Mouse (Mus musculus) midbrain, embryonic 13.5 days (tissue): ENCODE measurements at regions not wholly inside any gene's neighbourhood (a gene's known extent, or its start where the extent isn't known, plus 50 kb on each side); places are given as distances from the start of the nearest gene placed in this dataset.

Experiments used
- ATAC-seq: fragments of 200-750 bp; cut with Nextera tagmentation; 2 replicates; pipeline ENCODE4 v1.8.0; 2017; ENCODE audit warnings: mild to moderate bottlenecking, moderate TSS enrichment, moderate library complexity
- H3K27ac ChIP-seq: fragments of 300-500 bp; sonication (generic); 2 replicates; pipeline ENCODE4 v1.5.1; 2015; ENCODE audit warnings: inconsistent platforms, mild to moderate bottlenecking, moderate library complexity
- H3K27me3 ChIP-seq: fragments of 300-500 bp; sonication (generic); 2 replicates; pipeline ENCODE4 v1.6.1; 2015; ENCODE audit warnings: mild to moderate bottlenecking, inconsistent platforms
- H3K36me3 ChIP-seq: fragments of 300-500 bp; sonication (generic); 2 replicates; pipeline ENCODE4 v1.6.1; 2015; ENCODE audit warnings: mild to moderate bottlenecking, inconsistent platforms
- H3K4me1 ChIP-seq: fragments of 300-500 bp; sonication (generic); replicated peaks from 2 replicates; pipeline ENCODE4 v1.6.1; 2015; ENCODE audit warnings: inconsistent platforms
- H3K4me2 ChIP-seq: fragments of 300-500 bp; sonication (generic); replicated peaks from 2 replicates; pipeline ENCODE4 v1.6.1; 2015; ENCODE audit warnings: moderate library complexity, mild to moderate bottlenecking, inconsistent platforms
- H3K4me3 ChIP-seq: fragments of 300-500 bp; sonication (generic); replicated peaks from 2 replicates; pipeline ENCODE4 v1.5.1; 2015; ENCODE audit warnings: mild to moderate bottlenecking, inconsistent platforms
- H3K9ac ChIP-seq: fragments of 300-500 bp; sonication (generic); replicated peaks from 2 replicates; pipeline ENCODE4 v1.6.1; 2015; ENCODE audit warnings: mild to moderate bottlenecking, inconsistent platforms
- H3K9me3 ChIP-seq: fragments of 300-500 bp; sonication (generic); 2 replicates; pipeline ENCODE4 v1.6.1; 2016; ENCODE audit warnings: mild to moderate bottlenecking, inconsistent platforms
- WGBS: fragments of 180-500 bp; shearing (Covaris S2); methylation state at CpG from one replicate; pipeline ENCODE4 v1.1.7; 2015; 5-methylcytosine and 5-hydroxymethylcytosine counted together

GRCm38 (mm10) chr3:64898610-64899009 lies 54.0 kb upstream of the Vmn2r7 start:
- no peaks in the 10 kb centered on the region for H3K27me3 ChIP-seq
- no peak overlapping the region for H3K27ac ChIP-seq
- H3K36me3 ChIP-seq, result no peaks in the 10 kb centered on the region
- WGBS, result 56% methylated on average over 2 of the region's 2 CpGs
- H3K4me1 ChIP-seq, result no peaks in the 10 kb centered on the region
- H3K9me3 ChIP-seq, result no peaks in the 10 kb centered on the region
- no peak for ATAC-seq
- no peak overlapping the region for H3K4me3 ChIP-seq
- no peak overlapping the region for H3K9ac ChIP-seq
- no peak overlapping the region for H3K4me2 ChIP-seq

- 0 out of 2 replicates have a peak, but pooled peaks have one; percentile 17 for ATAC-seq
- H3K9ac ChIP-seq, result no peak overlapping the region
- no peak overlapping the region for H3K4me3 ChIP-seq
- no peak overlapping the region for H3K27ac ChIP-seq
- H3K36me3 ChIP-seq, result no peaks in the 10 kb centered on the region
- no peaks in the 10 kb centered on the region for H3K9me3 ChIP-seq
- WGBS, result 53% methylated on average over 2 of the region's 2 CpGs
- H3K27me3 ChIP-seq, result no peaks in the 10 kb centered on the region
- no peak overlapping the region for H3K4me2 ChIP-seq
- H3K4me1 ChIP-seq, result no peaks in the 10 kb centered on the region
Observed at GRCm38 (mm10) chr3:64901317-64901892, 56.8 kb upstream of the Vmn2r7 start.

- H3K36me3 ChIP-seq, result no peaks in the 10 kb centered on the region
- ATAC-seq, result 0 out of 2 replicates have a peak, but pooled peaks have one; percentile 37
- no peaks in the 10 kb centered on the region for H3K9me3 ChIP-seq
- H3K4me3 ChIP-seq, result peak overlapping the region; percentile 41
- H3K4me1 ChIP-seq, result peaks cover 7% of the 10 kb centered on the region
- H3K27ac ChIP-seq, result no peak overlapping the region
- WGBS, result 9% methylated on average over 16 of the region's 16 CpGs
- peak overlapping the region; percentile 70 for H3K4me2 ChIP-seq
- H3K27me3 ChIP-seq, result peaks cover 3% of the 10 kb centered on the region; the same call in 1 of the 2 replicates
- peak overlapping the region; percentile 66 for H3K9ac ChIP-seq
Observed at GRCm38 (mm10) chr3:64949307-64949706, 104.7 kb upstream of the Vmn2r7 start.

- no peak overlapping the region for H3K27ac ChIP-seq
- ATAC-seq, result no peak
- 82% methylated on average over 5 of the region's 5 CpGs for WGBS
Observed at GRCm38 (mm10) chr3:64964667-64965415, 120.3 kb upstream of the Vmn2r7 start.

GRCm38 (mm10) chr3:64965416-64965980 lies 120.9 kb upstream of the Vmn2r7 start:
- no peak overlapping the region for H3K9ac ChIP-seq
- no peak for ATAC-seq
- WGBS, result 79% methylated on average over 6 of the region's 6 CpGs
- H3K4me3 ChIP-seq, result no peak overlapping the region
- H3K27me3 ChIP-seq, result no peaks in the 10 kb centered on the region
- no peaks in the 10 kb centered on the region for H3K9me3 ChIP-seq
- no peak overlapping the region for H3K4me2 ChIP-seq
- H3K36me3 ChIP-seq, result no peaks in the 10 kb centered on the region
- no peak overlapping the region for H3K27ac ChIP-seq
- H3K4me1 ChIP-seq, result no peaks in the 10 kb centered on the region

More at GRCm38 (mm10) chr3:64964667-64965415, 120.3 kb upstream of the Vmn2r7 start:
- Histone ChIP-seq H3K9me3 (no peaks in the 10 kb centered on the region), H3K4me1 (no peaks in the 10 kb centered on the region), H3K9ac (no peak overlapping the region), H3K36me3 (no peaks in the 10 kb centered on the region), H3K27me3 (no peaks in the 10 kb centered on the region), H3K4me3 (no peak overlapping the region), H3K4me2 (no peak overlapping the region)

GRCm38 (mm10) chr3:64968275-64968674 lies 123.7 kb upstream of the Vmn2r7 start:
- Histone ChIP-seq H3K36me3 (no peaks in the 10 kb centered on the region), H3K9me3 (no peaks in the 10 kb centered on the region), H3K4me1 (no peaks in the 10 kb centered on the region), H3K4me3 (no peak overlapping the region), H3K4me2 (no peak overlapping the region), H3K9ac (no peak overlapping the region), H3K27ac (no peak overlapping the region), H3K27me3 (no peaks in the 10 kb centered on the region)
- no peak for ATAC-seq
- WGBS, result 35% methylated on average over 3 of the region's 3 CpGs

GRCm38 (mm10) chr3:64984369-64984768 lies 124.8 kb upstream of the Kcnab1 start:
- H3K4me1 ChIP-seq, result no peaks in the 10 kb centered on the region
- H3K4me2 ChIP-seq, result no peak overlapping the region
- H3K9me3 ChIP-seq, result 0 out of 2 replicates have a peak, but pooled peaks cover 4% of the 10 kb centered on the region
- no peaks in the 10 kb centered on the region for H3K27me3 ChIP-seq
- no peak overlapping the region for H3K27ac ChIP-seq
- no peak for ATAC-seq
- no peaks in the 10 kb centered on the region for H3K36me3 ChIP-seq
- no peak overlapping the region for H3K9ac ChIP-seq
- 69% methylated on average over 2 of the region's 2 CpGs for WGBS
- no peak overlapping the region for H3K4me3 ChIP-seq

- WGBS, result 88% methylated on average over 1 of the region's 1 CpGs
- ATAC-seq, result no peak
Observed at GRCm38 (mm10) chr3:64987665-64988064, 121.5 kb upstream of the Kcnab1 start.

GRCm38 (mm10) chr3:64996451-64996850 lies 112.7 kb upstream of the Kcnab1 start:
- Histone ChIP-seq H3K9ac (no peak overlapping the region), H3K27me3 (no peaks in the 10 kb centered on the region), H3K36me3 (no peaks in the 10 kb centered on the region), H3K9me3 (no peaks in the 10 kb centered on the region), H3K4me1 (no peaks in the 10 kb centered on the region), H3K4me3 (no peak overlapping the region), H3K27ac (no peak overlapping the region), H3K4me2 (no peak overlapping the region)
- 80% methylated on average over 4 of the region's 4 CpGs for WGBS
- no peak for ATAC-seq

More at GRCm38 (mm10) chr3:64987665-64988064, 121.5 kb upstream of the Kcnab1 start:
- no peak overlapping the region for H3K9ac ChIP-seq
- H3K27me3 ChIP-seq, result no peaks in the 10 kb centered on the region
- 0 out of 2 replicates have a peak, but pooled peaks cover 4% of the 10 kb centered on the region for H3K9me3 ChIP-seq
- no peaks in the 10 kb centered on the region for H3K4me1 ChIP-seq
- H3K27ac ChIP-seq, result no peak overlapping the region
- H3K36me3 ChIP-seq, result no peaks in the 10 kb centered on the region
- no peak overlapping the region for H3K4me3 ChIP-seq
- no peak overlapping the region for H3K4me2 ChIP-seq

- H3K36me3 ChIP-seq, result no peaks in the 10 kb centered on the region
- ATAC-seq, result no peak
- no peaks in the 10 kb centered on the region for H3K9me3 ChIP-seq
- no peak overlapping the region for H3K4me2 ChIP-seq
- H3K27me3 ChIP-seq, result no peaks in the 10 kb centered on the region
- H3K9ac ChIP-seq, result no peak overlapping the region
- no peaks in the 10 kb centered on the region for H3K4me1 ChIP-seq
- no peak overlapping the region for H3K27ac ChIP-seq
- H3K4me3 ChIP-seq, result no peak overlapping the region
Observed at GRCm38 (mm10) chr3:64997552-64997951, 111.6 kb upstream of the Kcnab1 start.

GRCm38 (mm10) chr3:65001131-65001530 lies 108.1 kb upstream of the Kcnab1 start:
- Histone ChIP-seq H3K27ac (no peak overlapping the region), H3K27me3 (no peaks in the 10 kb centered on the region), H3K9ac (no peak overlapping the region), H3K36me3 (no peaks in the 10 kb centered on the region), H3K4me3 (no peak overlapping the region), H3K4me2 (no peak overlapping the region), H3K9me3 (no peaks in the 10 kb centered on the region), H3K4me1 (no peaks in the 10 kb centered on the region)
- 85% methylated on average over 4 of the region's 4 CpGs for WGBS
- no peak for ATAC-seq

GRCm38 (mm10) chr3:65002578-65002977 lies 106.6 kb upstream of the Kcnab1 start:
- H3K9ac ChIP-seq, result no peak overlapping the region
- no peaks in the 10 kb centered on the region for H3K36me3 ChIP-seq
- H3K4me2 ChIP-seq, result no peak overlapping the region
- H3K27ac ChIP-seq, result no peak overlapping the region
- ATAC-seq, result no peak
- H3K27me3 ChIP-seq, result no peaks in the 10 kb centered on the region
- no peak overlapping the region for H3K4me3 ChIP-seq
- no peaks in the 10 kb centered on the region for H3K4me1 ChIP-seq
- no peaks in the 10 kb centered on the region for H3K9me3 ChIP-seq
